Mouse (Mus musculus) liver, embryonic 14.5 days (tissue): ENCODE measurements around the gene Optn. TPM values are rescaled to one million over a fixed set of nuclear protein-coding genes. Genes with fewer than 3 reads are reported as not detected.
A peak's percentile ranks its signal among the peaks of the same experiment; 100 is the strongest.
"Not testable (repeated sequence)": the region's sequence is repeated elsewhere in the genome, so short reads cannot be mapped to it uniquely, and the experiment has no call there.

ENCODE experiments used
- ATAC-seq: fragments of 200-750 bp; cut with Nextera tagmentation; 2 replicates; pipeline ENCODE4 v1.8.0; 2017; ENCODE audit warnings: moderate number of reproducible peaks, mild to moderate bottlenecking, moderate library complexity; ENCODE audit not compliant: insufficient read depth
- DNase-seq, 3 experiments: peaks; one replicate each; pipeline ENCODE4 v3.0.0-alpha.2; 2012 to 2013; ENCODE audit warnings: low read depth in 3 of 3, low spot score in 3 of 3
- H3K27ac ChIP-seq: fragments of 300-500 bp; sonication (generic); 2 replicates; pipeline ENCODE4 v1.5.1; 2014; ENCODE audit warnings: moderate library complexity, mild to moderate bottlenecking, control low read depth, inconsistent platforms
- H3K27me3 ChIP-seq: fragments of 300-500 bp; sonication (generic); 2 replicates; pipeline ENCODE4 v1.6.1; 2014; ENCODE audit warnings: mild to moderate bottlenecking, low read length, moderate library complexity; ENCODE audit not compliant: control insufficient read depth, insufficient read depth
- H3K36me3 ChIP-seq: fragments of 300-500 bp; sonication (generic); replicated peaks from 2 replicates; pipeline ENCODE4 v1.6.1; 2014; ENCODE audit warnings: low read depth; ENCODE audit not compliant: control insufficient read depth, insufficient read depth
- H3K4me1 ChIP-seq, 2 experiments: fragments of 200-500 bp in 1 of 2; fragments of 300-500 bp in 1 of 2; sonication (generic) in 1 of 2; replicated peaks; 2 replicates each; pipeline ENCODE4 v1.6.1; 2012 to 2014; ENCODE audit warnings: antibody characterized with exemption in 1 of 2, inconsistent platforms in 1 of 2, low read length in 1 of 2; ENCODE audit not compliant: control insufficient read depth in 2 of 2, insufficient read depth in 2 of 2
- H3K4me2 ChIP-seq: fragments of 300-500 bp; sonication (generic); 2 replicates; pipeline ENCODE4 v1.6.1; 2014; ENCODE audit warnings: low read depth, mild to moderate bottlenecking, control low read depth, moderate library complexity
- H3K4me3 ChIP-seq, 2 experiments: fragments of 200-500 bp in 1 of 2; fragments of 300-500 bp in 1 of 2; sonication (generic) in 1 of 2; 2 replicates each; pipeline ENCODE4 v1.5.1; 2012 to 2014; ENCODE audit warnings: low read depth in 2 of 2, low read length in 2 of 2, mild to moderate bottlenecking in 2 of 2, control low read depth in 1 of 2, inconsistent platforms in 1 of 2, moderate library complexity in 1 of 2; ENCODE audit not compliant: insufficient read depth in 1 of 2
- H3K9ac ChIP-seq: fragments of 300-500 bp; sonication (generic); replicated peaks from 2 replicates; pipeline ENCODE4 v1.6.1; 2014; ENCODE audit warnings: mild to moderate bottlenecking, control low read depth, moderate library complexity
- H3K9me3 ChIP-seq: fragments of 300-500 bp; sonication (generic); 2 replicates; pipeline ENCODE4 v1.6.1; 2016; ENCODE audit warnings: low read length, mixed read lengths; ENCODE audit not compliant: control insufficient read depth
- CTCF ChIP-seq: IDR thresholded peaks from 2 replicates; pipeline ENCODE4 v1.5.1; 2016; ENCODE audit warnings: antibody characterized with exemption, low read depth, control low read depth
- EP300 ChIP-seq: IDR thresholded peaks from 2 replicates; pipeline ENCODE4 v1.6.1; 2016; ENCODE audit warnings: antibody characterized with exemption, low read depth
- WGBS: fragments of 180-500 bp; shearing (Covaris S2); extraction: QIAGEN DNeasy Blood & Tissue Kit; methylation state at CpG from one replicate; pipeline ENCODE4 v1.1.7; 2014; ENCODE audit not compliant: insufficient replicate concordance; 5-methylcytosine and 5-hydroxymethylcytosine counted together
- polyA plus RNA-seq, 2 experiments: library from polyadenylated mRNA; depleted of rRNA in 1 of 2; stranded (reverse) in 1 of 2; unstranded in 1 of 2; fragments of >200 nt; fragmentation: Nextera tagmentation in 1 of 2; extraction: Ambion mirVana in 1 of 2; gene quantifications; 2 replicates each; pipeline versions ENCODE4 v1.2.1 to v1.2.3; 2012 to 2014

The Optn gene
- polyA plus RNA-seq, 2 experiments, result 6.4 to 15.6 TPM

DNA sequence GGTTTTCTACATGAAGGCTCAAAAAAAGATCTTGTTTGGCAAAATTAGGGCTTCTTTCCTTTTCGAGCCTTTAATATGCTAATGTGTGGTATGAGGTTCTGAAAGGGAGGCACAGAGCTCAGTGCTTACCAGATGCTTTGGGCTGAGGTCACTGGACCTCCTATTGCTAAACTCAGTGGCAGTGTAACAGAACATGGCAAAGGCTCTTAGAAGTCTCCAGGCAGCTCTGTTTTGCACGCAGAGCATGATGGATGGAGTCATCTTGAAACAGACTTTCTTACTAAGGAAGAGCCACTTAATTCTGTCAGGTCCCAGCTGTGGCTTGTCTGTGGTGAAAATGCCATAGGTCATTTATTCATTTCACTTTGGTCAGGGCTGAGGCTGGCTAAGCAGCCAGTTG is 11.6 kb upstream of the Optn start:
- Histone ChIP-seq H3K36me3 (no peaks in the 10 kb centered on the region), H3K4me1 (peaks cover 28 to 40% of the 10 kb centered on the region in 2 experiments), H3K9ac (no peak overlapping the region), H3K9me3 (peaks cover 2% of the 10 kb centered on the region; the same call in 1 of the 2 replicates), H3K4me3 (no peak overlapping the region), H3K4me2 (no peak overlapping the region), H3K27me3 (no peaks in the 10 kb centered on the region), H3K27ac (no peak overlapping the region)
- DNase-seq (no peak), ATAC-seq (no peak)
- TF ChIP-seq CTCF (no peak), EP300 (no peak)
- 51% methylated on average over 2 of the region's 2 CpGs for WGBS

DNA sequence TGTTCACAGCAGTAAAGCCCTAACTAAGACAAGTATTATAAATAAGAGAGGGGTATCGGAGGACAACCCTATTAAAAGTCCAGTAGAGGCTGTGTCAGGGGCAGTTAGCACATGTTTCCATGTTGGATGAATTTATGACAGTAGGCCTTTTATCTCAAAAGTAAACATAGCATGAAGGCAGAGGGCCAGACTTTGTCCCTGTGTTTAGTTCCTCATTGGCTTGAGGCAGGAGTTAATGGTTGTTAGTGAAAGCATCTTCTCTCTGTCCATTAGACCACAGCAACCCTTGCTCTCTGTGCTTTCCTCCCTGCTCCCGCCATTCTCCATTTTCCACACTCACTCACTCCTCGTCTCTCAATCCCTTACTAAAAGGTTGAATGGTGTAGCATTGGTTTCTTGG is 9.9 kb upstream of the Optn start:
- Histone ChIP-seq H3K27ac (no peak overlapping the region), H3K27me3 (no peaks in the 10 kb centered on the region), H3K9me3 (peaks cover 2% of the 10 kb centered on the region; the same call in 1 of the 2 replicates), H3K4me1 (peaks cover 28 to 33% of the 10 kb centered on the region in 2 experiments), H3K36me3 (no peaks in the 10 kb centered on the region), H3K4me2 (no peak overlapping the region), H3K9ac (no peak overlapping the region), H3K4me3 (no peak overlapping the region)
- TF ChIP-seq CTCF (no peak), EP300 (no peak)
- WGBS, result 86% methylated on average over 3 of the region's 3 CpGs
- DNase-seq (no peak), ATAC-seq (no peak)

DNA sequence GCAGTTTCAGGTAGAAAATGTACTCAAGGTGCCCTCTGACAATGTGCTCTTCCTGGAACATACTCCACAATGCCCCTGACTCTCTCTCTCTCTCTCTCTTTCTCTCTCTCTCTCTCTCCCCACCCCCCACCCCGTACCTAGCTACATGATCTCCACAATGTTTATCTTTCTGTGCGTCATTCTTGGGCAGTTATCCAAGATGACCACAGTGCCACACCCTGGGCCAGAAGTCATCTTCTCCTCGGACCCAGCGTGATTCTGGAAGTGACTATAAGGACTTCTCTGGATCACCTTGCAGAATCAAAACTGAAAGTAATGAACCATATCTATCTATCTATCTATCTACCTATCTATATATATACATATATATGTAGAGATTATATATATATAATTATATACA is 4.1 kb upstream of the Optn start:
- no peaks in the 10 kb centered on the region for H3K36me3 ChIP-seq
- TF ChIP-seq CTCF, result no peak
- TF ChIP-seq EP300, result no peak
- ATAC-seq (no peak), DNase-seq (no peak)
- 46% methylated on average over 4 of the region's 4 CpGs for WGBS
- H3K4me1 ChIP-seq, result peaks cover 10 to 15% of the 10 kb centered on the region in 2 experiments
- H3K4me3 ChIP-seq, result no peak overlapping the region
- H3K9ac ChIP-seq, result no peak overlapping the region
- H3K27ac ChIP-seq, result no peak overlapping the region
- no peak overlapping the region for H3K4me2 ChIP-seq
- H3K27me3 ChIP-seq, result no peaks in the 10 kb centered on the region
- H3K9me3 ChIP-seq, result no peaks in the 10 kb centered on the region

DNA sequence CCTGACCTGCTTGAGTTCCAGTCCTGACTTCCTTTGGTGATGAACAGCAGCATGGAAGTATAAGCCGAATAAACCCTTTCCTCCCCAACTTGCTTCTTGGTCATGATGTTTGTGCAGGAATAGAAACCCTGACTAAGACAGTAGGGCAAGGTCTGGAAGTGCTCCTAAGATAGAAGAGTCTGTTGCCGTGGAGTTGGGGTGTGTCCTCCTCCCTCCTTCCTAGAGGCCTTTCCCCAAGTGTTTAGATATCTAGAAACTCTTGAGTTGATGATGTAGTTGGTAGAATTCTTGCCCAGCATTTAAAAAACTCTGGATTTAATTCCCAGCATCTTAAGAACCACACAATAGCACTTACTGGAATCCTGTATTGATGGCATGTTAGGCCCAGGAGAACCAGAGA is 3.4 kb upstream of the Optn start:
- ATAC-seq, H3K9me3 ChIP-seq, H3K27ac ChIP-seq, H3K4me2 ChIP-seq, H3K9ac ChIP-seq, H3K4me3 ChIP-seq, H3K36me3 ChIP-seq, H3K27me3 ChIP-seq, DNase-seq: not testable (repeated sequence)
- 36% methylated on average over 2 of the region's 2 CpGs for WGBS
- peaks cover 15 to 21% of the 10 kb centered on the region in 2 experiments for H3K4me1 ChIP-seq

DNA sequence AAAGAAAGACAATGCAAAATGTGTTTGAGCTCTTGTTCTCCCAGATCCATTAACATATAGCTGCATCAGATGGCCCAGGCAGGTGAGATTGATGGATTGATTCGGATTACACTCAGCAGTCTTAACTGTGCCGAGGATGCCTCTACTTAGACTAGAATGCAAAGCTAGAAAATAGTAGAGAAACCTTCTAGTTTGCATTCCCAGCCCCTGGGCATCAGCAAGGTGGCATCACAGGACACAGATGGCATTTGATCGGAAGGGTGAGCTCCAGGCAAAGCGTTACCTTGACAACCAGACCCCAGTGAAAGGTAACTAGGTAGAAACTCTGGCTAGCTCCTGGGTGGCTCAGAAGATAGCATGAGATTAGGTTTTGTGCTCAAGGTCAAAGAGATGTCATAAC is 396 bp upstream of the Optn start:
- ATAC-seq, result peak; percentile 4; the same call in 1 of the 2 replicates
- Histone ChIP-seq H3K9ac (no peak overlapping the region), H3K4me1 (peaks cover 17 to 28% of the 10 kb centered on the region in 2 experiments), H3K27me3 (no peaks in the 10 kb centered on the region), H3K27ac (no peak overlapping the region), H3K9me3 (no peaks in the 10 kb centered on the region), H3K4me2 (peak overlapping the region; percentile 86), H3K36me3 (no peaks in the 10 kb centered on the region; the same call in 1 of the 2 replicates), H3K4me3 (peak overlapping the region in 1 of 2 experiments; percentile 76; a peak in 2 of 4 replicates)
- no peak for TF ChIP-seq CTCF
- no peak for TF ChIP-seq EP300
- no peak for DNase-seq
- WGBS, result 31% methylated on average over 4 of the region's 4 CpGs
